ENCODE assay signal across 22 mouse cellular contexts in genomic region chr5:29159849-29160248, GRCm38 (mm10). TPM values are rescaled to one million over a fixed set of nuclear protein-coding genes. Genes with fewer than 3 reads are reported as not detected.
A peak's percentile ranks its signal among the peaks of the same experiment; 100 is the strongest.
DNase-seq lines count a peak whose midpoint lies in the region; ATAC-seq and TF ChIP-seq lines count a peak whose summit lies in the region.
"Had no signal": no experiment of that assay in that cellular context is flagged by ENCODE, and none has a peak within 500 bp of the region (broad histone marks: within the 10 kb centered on the region; RNA-seq: fewer than 3 reads in every experiment).

No protein-coding gene starts in this region.

- WGBS in intestine, embryonic 16.5 days: 57% methylated on average over 1 of the region's 1 CpGs
- WGBS in intestine, embryonic 15.5 days: 38% methylated on average over 1 of the region's 1 CpGs
- WGBS in intestine, postnatal 0 days: 42% methylated on average over 1 of the region's 1 CpGs
- 54% methylated on average over 1 of the region's 1 CpGs for WGBS in stomach, postnatal 0 days
- 60% methylated on average over 1 of the region's 1 CpGs for WGBS in embryonic facial prominence, embryonic 10.5 days

- H3K27me3 ChIP-seq in intestine, embryonic 16.5 days (replicated peaks; ENCODE audit: control insufficient read depth, insufficient read depth, low read length): no peaks in the 10 kb centered on the region
- H3K27me3 ChIP-seq in intestine, embryonic 15.5 days (replicated peaks): no peaks in the 10 kb centered on the region
- no peaks in the 10 kb centered on the region for H3K27me3 ChIP-seq in intestine, postnatal 0 days (replicated peaks; ENCODE audit: control insufficient read depth, insufficient read depth, low read length)
- H3K27me3 ChIP-seq in stomach, postnatal 0 days (ENCODE audit: control insufficient read depth, insufficient read depth, low read length): no peaks in the 10 kb centered on the region
- H3K27me3 ChIP-seq in embryonic facial prominence, embryonic 10.5 days (replicated peaks; ENCODE audit: low read depth, poor library complexity, severe bottlenecking): no peaks in the 10 kb centered on the region
- H3K27me3 ChIP-seq: CH12.LX, Patski had no signal

- H3K9me3 ChIP-seq in intestine, embryonic 16.5 days (ENCODE audit: control insufficient read depth, low read length): no peaks in the 10 kb centered on the region
- H3K9me3 ChIP-seq in intestine, embryonic 15.5 days: no peaks in the 10 kb centered on the region
- H3K9me3 ChIP-seq in intestine, postnatal 0 days (ENCODE audit: control insufficient read depth): no peaks in the 10 kb centered on the region
- H3K9me3 ChIP-seq in stomach, postnatal 0 days (ENCODE audit: control insufficient read depth, low read length): no peaks in the 10 kb centered on the region
- H3K9me3 ChIP-seq in embryonic facial prominence, embryonic 10.5 days: no peaks in the 10 kb centered on the region
- H3K9me3 ChIP-seq: G1E had no signal

- H3K4me3 ChIP-seq in intestine, embryonic 16.5 days (ENCODE audit: low read length): no peak overlapping the region
- no peak overlapping the region for H3K4me3 ChIP-seq in intestine, embryonic 15.5 days (replicated peaks)
- H3K4me3 ChIP-seq in intestine, postnatal 0 days (ENCODE audit: low read depth, low read length): no peak overlapping the region
- H3K4me3 ChIP-seq in stomach, postnatal 0 days (ENCODE audit: low read depth, low read length): no peak overlapping the region
- no peak overlapping the region for H3K4me3 ChIP-seq in embryonic facial prominence, embryonic 10.5 days

- no peak for TF ChIP-seq CTCF in intestine, postnatal 0 days (IDR thresholded peaks at IDR 0.05; ENCODE audit: low read depth)
- TF ChIP-seq CTCF in stomach, postnatal 0 days (IDR thresholded peaks at IDR 0.05; ENCODE audit: low read depth): no peak

- H3K27ac ChIP-seq in intestine, embryonic 16.5 days (ENCODE audit: low read length): no peak overlapping the region
- no peak overlapping the region for H3K27ac ChIP-seq in intestine, embryonic 15.5 days
- H3K27ac ChIP-seq in intestine, postnatal 0 days (ENCODE audit: low read depth, low read length): no peak overlapping the region
- H3K27ac ChIP-seq in stomach, postnatal 0 days (replicated peaks): no peak overlapping the region
- no peak overlapping the region for H3K27ac ChIP-seq in embryonic facial prominence, embryonic 10.5 days (replicated peaks)

- peak; percentile 58; the same call in 1 of the 2 replicates for ATAC-seq in intestine, embryonic 16.5 days
- ATAC-seq in intestine, embryonic 15.5 days: no peak
- ATAC-seq in intestine, postnatal 0 days: peak; percentile 73
- ATAC-seq in stomach, postnatal 0 days (ENCODE audit: low FRiP score, low TSS enrichment): peak; percentile 83; the same call in 1 of the 2 replicates
- ATAC-seq in erythroblast, adult 5-6 weeks (replicated peaks; ENCODE audit: low FRiP score, poor library complexity, severe bottlenecking): no peak
- ATAC-seq: activated CD4-positive, CD25-positive, alpha-beta regulatory T cell, adult 4 months; CD4-positive, CD25-positive, alpha-beta regulatory T cell, adult 4 months; Patski had no signal

- no peak overlapping the region for H3K4me2 ChIP-seq in intestine, embryonic 16.5 days (ENCODE audit: low read depth, low read length)
- H3K4me2 ChIP-seq in intestine, embryonic 15.5 days (replicated peaks): no peak overlapping the region
- no peak overlapping the region for H3K4me2 ChIP-seq in intestine, postnatal 0 days (replicated peaks; ENCODE audit: low read depth)
- H3K4me2 ChIP-seq in stomach, postnatal 0 days (replicated peaks; ENCODE audit: low read depth): no peak overlapping the region

- H3K36me3 ChIP-seq in intestine, embryonic 16.5 days (ENCODE audit: control insufficient read depth, insufficient read depth, low read length): no peaks in the 10 kb centered on the region
- no peaks in the 10 kb centered on the region for H3K36me3 ChIP-seq in intestine, embryonic 15.5 days
- no peaks in the 10 kb centered on the region for H3K36me3 ChIP-seq in intestine, postnatal 0 days (ENCODE audit: control insufficient read depth, insufficient read depth)
- no peaks in the 10 kb centered on the region for H3K36me3 ChIP-seq in stomach, postnatal 0 days (ENCODE audit: control insufficient read depth, insufficient read depth, low read length)
- H3K36me3 ChIP-seq in embryonic facial prominence, embryonic 10.5 days (replicated peaks): no peaks in the 10 kb centered on the region
- H3K36me3 ChIP-seq: G1E had no signal

- DNase-seq in stomach, postnatal 0 days (ENCODE audit: low spot score): peak; percentile 17
- no peak for DNase-seq in embryonic facial prominence, embryonic 10.5 days (ENCODE audit: low spot score)
- DNase-seq: adrenal gland, adult 2 months; adrenal gland, adult 8-10 months; adrenal gland, postnatal 10 days; adrenal gland, postnatal 14 days; adrenal gland, postnatal 25 days; adrenal gland, postnatal 36 days; B cell, adult 2 months; cerebellum, adult 11 months; cerebellum, adult 11-12 months; cerebellum, adult 18-20 months had no signal

- H3K9ac ChIP-seq in intestine, embryonic 16.5 days (ENCODE audit: low read depth, low read length): no peak overlapping the region
- H3K9ac ChIP-seq in intestine, embryonic 15.5 days: no peak overlapping the region
- H3K9ac ChIP-seq in intestine, postnatal 0 days (ENCODE audit: low read depth, low read length): no peak overlapping the region
- no peak overlapping the region for H3K9ac ChIP-seq in stomach, postnatal 0 days (ENCODE audit: low read length)

- no peaks in the 10 kb centered on the region for H3K4me1 ChIP-seq in intestine, embryonic 16.5 days (ENCODE audit: control insufficient read depth, insufficient read depth, low read length)
- no peaks in the 10 kb centered on the region for H3K4me1 ChIP-seq in intestine, embryonic 15.5 days (replicated peaks)
- H3K4me1 ChIP-seq in intestine, postnatal 0 days (replicated peaks; ENCODE audit: control insufficient read depth, insufficient read depth, low read length): no peaks in the 10 kb centered on the region
- no peaks in the 10 kb centered on the region for H3K4me1 ChIP-seq in stomach, postnatal 0 days (replicated peaks; ENCODE audit: control insufficient read depth, insufficient read depth)
- no peaks in the 10 kb centered on the region for H3K4me1 ChIP-seq in embryonic facial prominence, embryonic 10.5 days

- TF ChIP-seq EP300 in stomach, postnatal 0 days (optimal IDR thresholded peaks at IDR 0.05): no peak

RNA-seq across cellular contexts. Expression of gene Rnf32, which starts 35.9 kb away (rescaled TPM):
- polyA plus RNA-seq in intestine, embryonic 16.5 days (2015; fragmentation: Nextera tagmentation; extraction: Ambion mirVana): 6.1 and 7.7 TPM in 2 replicates
- polyA plus RNA-seq in intestine, embryonic 15.5 days (2015; fragmentation: Nextera tagmentation; extraction: Ambion mirVana): 7.6 and 8.4 TPM in 2 replicates
- 4.0 and 4.6 TPM in 2 replicates for polyA plus RNA-seq in intestine, postnatal 0 days (2015; fragmentation: Nextera tagmentation; extraction: Ambion mirVana)
- 1.6 and 2.0 TPM in 2 replicates for polyA plus RNA-seq in stomach, postnatal 0 days (2015; fragmentation: Nextera tagmentation; extraction: Ambion mirVana)
- 4.7 and 5.4 TPM in 2 replicates for polyA plus RNA-seq in embryonic facial prominence, embryonic 10.5 days (2016; fragmentation: Nextera tagmentation; extraction: Ambion mirVana)
- not detected in 2 replicates for total RNA-seq in erythroblast, adult 5-6 weeks (2015; ENCODE audit: low replicate concordance)
- total RNA-seq in erythroblast, adult 5-6 weeks (2017; ENCODE audit: low replicate concordance): not detected in 2 replicates
- total RNA-seq: CH12.LX, MEL had no signal

Comparison
In these comparisons a context has a peak if more than half of its experiments do, and no peak if none do; other contexts are left out.
1. ATAC-seq: peak in intestine, embryonic 16.5 days (single experiment), intestine, postnatal 0 days (single experiment) and stomach, postnatal 0 days (single experiment); none in intestine, embryonic 15.5 days (single experiment) and erythroblast, adult 5-6 weeks (single experiment).